Mouse (Mus musculus) cortical plate, adult 2 months (tissue): ENCODE measurements at regions not wholly inside any gene's neighbourhood (a gene's known extent, or its start where the extent isn't known, plus 50 kb on each side); places are given as distances from the start of the nearest gene placed in this dataset.

Source experiments
- CTCF ChIP-seq: fragments of 200-500 bp; IDR thresholded peaks from 2 replicates; pipeline ENCODE4 v1.5.1; 2011; ENCODE audit warnings: mild to moderate bottlenecking, control low read depth, low read length; ENCODE audit not compliant: insufficient read depth; ENCODE audit errors: extremely low read depth
- POLR2A ChIP-seq: fragments of 200-500 bp; IDR thresholded peaks from 2 replicates; pipeline ENCODE4 v1.6.1; 2011; ENCODE audit warnings: mild to moderate bottlenecking, low read length, control low read depth; ENCODE audit not compliant: insufficient read depth; ENCODE audit errors: extremely low read depth

DNA sequence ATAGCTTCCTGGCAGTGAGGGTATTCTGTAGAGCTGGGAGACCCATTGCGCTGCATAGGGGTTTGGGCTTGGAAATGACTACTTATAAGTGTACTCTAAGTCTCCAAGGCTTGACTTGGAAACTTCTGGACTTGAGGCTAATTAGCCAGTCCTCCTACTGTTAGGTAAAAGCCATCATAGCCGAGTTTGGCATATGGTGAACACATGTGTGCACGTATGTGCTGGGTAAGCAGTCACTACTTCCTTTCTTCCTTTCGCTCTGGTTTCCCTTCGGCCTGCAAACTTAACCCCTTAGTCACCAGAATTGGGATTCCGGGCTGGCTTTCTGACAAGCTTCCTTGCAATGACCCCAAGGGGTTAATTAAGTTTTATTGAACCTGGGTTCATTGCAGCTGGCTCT is 98.9 kb downstream of the Cbln1 start:
- no peak for TF ChIP-seq CTCF
- no peak for TF ChIP-seq POLR2A
